Mouse (Mus musculus) stomach, adult 2 months (tissue): ENCODE measurements around the gene Siah2. TPM values are rescaled to one million over a fixed set of nuclear protein-coding genes. Genes with fewer than 3 reads are reported as not detected.

Experiments
- polyA plus RNA-seq: library from polyadenylated mRNA; depleted of rRNA; stranded (reverse); fragments of >200 nt; gene quantifications from 2 replicates; pipeline ENCODE4 v1.2.3, GENCODE M21; 2012; rRNA removed

Siah2 gene
- polyA plus RNA-seq, result 11.9 and 17.1 TPM in 2 replicates

GRCm38 (mm10) chr3:58691997-58692721, at the start of gene Siah2:
Gene Siah2 (minus strand): TSS chr3:58692400.

DNA sequence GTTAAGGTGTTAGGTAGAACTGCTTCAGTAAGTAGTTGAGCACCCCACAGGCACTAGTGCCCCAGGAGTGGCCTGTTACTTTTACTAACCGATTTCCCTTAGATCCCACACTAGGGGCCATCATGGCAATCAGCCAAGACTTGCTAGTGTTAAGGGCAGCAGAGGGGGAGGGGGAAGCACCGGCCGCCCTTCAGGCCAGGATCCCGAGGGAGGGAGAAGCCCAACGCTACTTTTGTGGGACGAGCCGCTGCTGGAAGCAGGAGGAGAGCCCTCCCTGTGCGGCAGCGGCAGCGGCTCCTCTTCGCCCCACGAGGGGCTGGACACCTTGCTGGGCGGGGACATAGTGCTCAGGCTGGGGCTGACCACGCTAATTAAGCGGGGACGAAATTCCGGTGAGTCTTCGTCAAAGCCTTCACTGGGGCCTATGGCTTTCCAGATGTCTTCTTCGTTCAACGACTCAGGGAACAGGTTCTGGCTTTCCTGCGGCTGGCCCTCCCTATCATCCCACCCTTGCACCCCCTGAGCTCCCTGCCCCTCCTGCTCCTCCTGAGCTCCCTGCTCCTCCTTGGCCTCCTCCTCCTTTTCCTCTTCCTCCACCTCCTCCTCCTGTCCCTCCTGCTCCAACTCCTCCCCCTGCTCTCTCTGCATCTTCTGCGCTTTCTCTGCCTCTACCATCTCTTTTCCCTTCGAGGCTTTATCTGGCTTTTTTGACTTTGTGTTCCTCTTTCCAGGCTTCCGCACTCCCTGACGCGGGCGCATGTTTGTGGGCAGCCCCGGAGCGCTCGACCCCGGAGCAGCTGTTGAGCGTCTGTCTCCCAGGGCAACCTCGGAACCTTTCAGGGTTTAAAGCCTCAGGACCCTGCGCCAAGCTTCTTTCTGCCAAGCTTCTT, 55.5 kb downstream of the Siah2 start, which contains the start of gene Erich6:
Gene Erich6 (minus strand): TSS at position 802 of the 890 bp plus-strand sequence.

Other genes starting within 250 kb of the Siah2 start
- 0.37 and 0.75 TPM in 2 replicates for gene Eif2a, start 166.6 kb downstream of the Siah2 start, polyA plus RNA-seq
- gene Serp1, start 166.5 kb downstream of the Siah2 start, polyA plus RNA-seq, result 25.3 and 53.5 TPM in 2 replicates
- 8.5 and 9.0 TPM in 2 replicates for gene Selenot, start 115.8 kb downstream of the Siah2 start, polyA plus RNA-seq
- gene Erich6, start 55.2 kb downstream of the Siah2 start, polyA plus RNA-seq, result not detected in 2 replicates
- gene Mindy4b-ps, start 129.9 kb upstream of the Siah2 start, polyA plus RNA-seq, result not detected in 2 replicates
- not detected in 2 replicates for gene Clrn1, start 192.9 kb upstream of the Siah2 start, polyA plus RNA-seq